7 mouse cellular contexts compared by ENCODE assay signal in genomic region chr11:4308514-4309450, GRCm38 (mm10). TPM values are rescaled to one million over a fixed set of nuclear protein-coding genes. Genes with fewer than 3 reads are reported as not detected.
A peak's percentile ranks its signal among the peaks of the same experiment; 100 is the strongest.
DNase-seq lines count a peak whose midpoint lies in the region; ATAC-seq lines count a peak whose summit lies in the region.

No protein-coding gene starts in this region.

- 20% methylated on average over 25 of the region's 25 CpGs for WGBS in embryonic facial prominence, embryonic 11.5 days

- DNase-seq in urinary bladder, postnatal 14 days (ENCODE audit: low spot score), result peak; percentile 36
- DNase-seq in urinary bladder, adult 18-20 months (ENCODE audit: low spot score in 2 of 2), result no peak
- peak; percentile 94 for DNase-seq in embryonic facial prominence, embryonic 11.5 days (ENCODE audit: low spot score)
- peak; percentile 74 for DNase-seq in hindlimb bud, embryonic 11.5 days (ENCODE audit: extremely low spot score, low read depth, low spot score)
- DNase-seq in neural tube, embryonic 10.5 days (ENCODE audit: extremely low spot score, low spot score), result peak; percentile 63
- DNase-seq in urinary bladder, postnatal 25 days (ENCODE audit: low spot score), result no peak
- no peak for DNase-seq in left cerebral cortex, adult 11 months (ENCODE audit: low spot score)

- peak; percentile 82 for ATAC-seq in embryonic facial prominence, embryonic 11.5 days (replicated peaks; ENCODE audit: insufficient number of reproducible peaks, low FRiP score, low TSS enrichment, low read depth)

- 0 out of 2 replicates have a peak overlapping the region, but pooled peaks have one; percentile 6 for H3K4me3 ChIP-seq in embryonic facial prominence, embryonic 11.5 days (ENCODE audit: low read depth, low read length)

- no peaks in the 10 kb centered on the region for H3K36me3 ChIP-seq in embryonic facial prominence, embryonic 11.5 days (replicated peaks; ENCODE audit: control insufficient read depth, insufficient read depth, low read depth, low read length)

- H3K4me2 ChIP-seq in embryonic facial prominence, embryonic 11.5 days (ENCODE audit: low read depth, low read length), result peak overlapping the region; percentile 41

- H3K9ac ChIP-seq in embryonic facial prominence, embryonic 11.5 days (replicated peaks; ENCODE audit: low read length), result peak overlapping the region; percentile 39

- H3K27me3 ChIP-seq in embryonic facial prominence, embryonic 11.5 days (ENCODE audit: control insufficient read depth, insufficient read depth, low read length), result no peaks in the 10 kb centered on the region

- H3K27ac ChIP-seq in embryonic facial prominence, embryonic 11.5 days (replicated peaks; ENCODE audit: low read depth, low read length), result peak overlapping the region; percentile 70

- H3K4me1 ChIP-seq in embryonic facial prominence, embryonic 11.5 days (ENCODE audit: control insufficient read depth, insufficient read depth, low read length), result peaks cover 5% of the 10 kb centered on the region; the same call in 1 of the 2 replicates

- no peaks in the 10 kb centered on the region for H3K9me3 ChIP-seq in embryonic facial prominence, embryonic 11.5 days (replicated peaks; ENCODE audit: control insufficient read depth, low read length)

RNA-seq across cellular contexts. Expression of gene Lif, which starts 51.4 kb away (rescaled TPM):
- polyA plus RNA-seq in embryonic facial prominence, embryonic 11.5 days (2014; fragmentation: Nextera tagmentation; extraction: Ambion mirVana), result 0.07 and 0.14 TPM in 2 replicates

Comparison
In these comparisons a context has a peak if more than half of its experiments do, and no peak if none do; other contexts are left out.
1. DNase-seq: peak in urinary bladder, postnatal 14 days (single experiment), embryonic facial prominence, embryonic 11.5 days (single experiment), hindlimb bud, embryonic 11.5 days (single experiment) and neural tube, embryonic 10.5 days (single experiment); none in urinary bladder, adult 18-20 months (0 of 2), urinary bladder, postnatal 25 days (single experiment) and left cerebral cortex, adult 11 months (single experiment).